Mouse (Mus musculus): ENCODE results near the gene Pard3b. TPM values are rescaled to one million over a fixed set of nuclear protein-coding genes. Genes with fewer than 3 reads are reported as not detected.

Pard3b gene
- polyA plus RNA-seq, 1 experiment = 0.42 TPM

- no peak overlapping the region for H3K4me3 ChIP-seq (ENCODE audit: low read depth, low read length)
- H3K9ac ChIP-seq (ENCODE audit: low read depth, poor library complexity, severe bottlenecking) = no peak overlapping the region
- no peaks in the 10 kb centered on the region for H3K4me1 ChIP-seq (ENCODE audit: control insufficient read depth, insufficient read depth, low read length)
- H3K27ac ChIP-seq (ENCODE audit: insufficient read depth, low read length) = no peak overlapping the region
- H3K27me3 ChIP-seq (ENCODE audit: control insufficient read depth, insufficient read depth, low read length, poor library complexity, severe bottlenecking) = no peaks in the 10 kb centered on the region; the same call in 1 of the 2 replicates
- H3K9me3 ChIP-seq (replicated peaks; ENCODE audit: control insufficient read depth, insufficient read depth, low read length, poor library complexity, severe bottlenecking) = no peaks in the 10 kb centered on the region
- no peak for TF ChIP-seq EP300 (IDR thresholded peaks at IDR 0.05; ENCODE audit: insufficient read depth, low read depth, low read length)
- TF ChIP-seq CTCF (IDR thresholded peaks at IDR 0.05; ENCODE audit: low read depth, low read length) = no peak
- no peak for TF ChIP-seq POLR2A (IDR thresholded peaks at IDR 0.05; ENCODE audit: insufficient read depth, low read length)
- H3K36me3 ChIP-seq (ENCODE audit: control insufficient read depth, insufficient read depth, low read length, poor library complexity, severe bottlenecking) = no peaks in the 10 kb centered on the region
Measured at GRCm38 (mm10) chr1:62619456-62619855, 980.8 kb downstream of the Pard3b start.

- Histone ChIP-seq H3K9ac (ENCODE audit: low read depth, poor library complexity, severe bottlenecking) (no peak overlapping the region), H3K4me3 (ENCODE audit: low read depth, low read length) (no peak overlapping the region), H3K9me3 (replicated peaks; ENCODE audit: control insufficient read depth, insufficient read depth, low read length, poor library complexity, severe bottlenecking) (no peaks in the 10 kb centered on the region), H3K36me3 (ENCODE audit: control insufficient read depth, insufficient read depth, low read length, poor library complexity, severe bottlenecking) (no peaks in the 10 kb centered on the region), H3K27me3 (ENCODE audit: control insufficient read depth, insufficient read depth, low read length, poor library complexity, severe bottlenecking) (no peaks in the 10 kb centered on the region; the same call in none of the 2 replicates), H3K27ac (ENCODE audit: insufficient read depth, low read length) (no peak overlapping the region), H3K4me1 (ENCODE audit: control insufficient read depth, insufficient read depth, low read length) (no peaks in the 10 kb centered on the region)
- TF ChIP-seq POLR2A (IDR thresholded peaks at IDR 0.05; ENCODE audit: insufficient read depth, low read length) = no peak
Measured at GRCm38 (mm10) chr1:62622447-62622846, 983.8 kb downstream of the Pard3b start.

- no peaks in the 10 kb centered on the region; the same call in 1 of the 2 replicates for H3K27me3 ChIP-seq (ENCODE audit: control insufficient read depth, insufficient read depth, low read length, poor library complexity, severe bottlenecking)
Measured at GRCm38 (mm10) chr1:62624166-62624565, 985.5 kb downstream of the Pard3b start.

GRCm38 (mm10) chr1:62624836-62625235 lies 986.2 kb downstream of the Pard3b start:
- no peaks in the 10 kb centered on the region; the same call in 1 of the 2 replicates for H3K27me3 ChIP-seq (ENCODE audit: control insufficient read depth, insufficient read depth, low read length, poor library complexity, severe bottlenecking)
- no peak overlapping the region for H3K27ac ChIP-seq (ENCODE audit: insufficient read depth, low read length)
- no peak overlapping the region for H3K9ac ChIP-seq (ENCODE audit: low read depth, poor library complexity, severe bottlenecking)
- H3K4me3 ChIP-seq (ENCODE audit: low read depth, low read length) = no peak overlapping the region
- no peaks in the 10 kb centered on the region for H3K4me1 ChIP-seq (ENCODE audit: control insufficient read depth, insufficient read depth, low read length)
- TF ChIP-seq CTCF (IDR thresholded peaks at IDR 0.05; ENCODE audit: low read depth, low read length) = no peak
- no peak for TF ChIP-seq POLR2A (IDR thresholded peaks at IDR 0.05; ENCODE audit: insufficient read depth, low read length)
- no peak for TF ChIP-seq EP300 (IDR thresholded peaks at IDR 0.05; ENCODE audit: insufficient read depth, low read depth, low read length)
- no peaks in the 10 kb centered on the region for H3K9me3 ChIP-seq (replicated peaks; ENCODE audit: control insufficient read depth, insufficient read depth, low read length, poor library complexity, severe bottlenecking)
- no peaks in the 10 kb centered on the region for H3K36me3 ChIP-seq (ENCODE audit: control insufficient read depth, insufficient read depth, low read length, poor library complexity, severe bottlenecking)

More at GRCm38 (mm10) chr1:62624166-62624565, 985.5 kb downstream of the Pard3b start:
- H3K9me3 ChIP-seq (replicated peaks; ENCODE audit: control insufficient read depth, insufficient read depth, low read length, poor library complexity, severe bottlenecking) = no peaks in the 10 kb centered on the region
- TF ChIP-seq POLR2A (IDR thresholded peaks at IDR 0.05; ENCODE audit: insufficient read depth, low read length) = no peak
- no peak for TF ChIP-seq CTCF (IDR thresholded peaks at IDR 0.05; ENCODE audit: low read depth, low read length)
- no peak for TF ChIP-seq EP300 (IDR thresholded peaks at IDR 0.05; ENCODE audit: insufficient read depth, low read depth, low read length)
- H3K36me3 ChIP-seq (ENCODE audit: control insufficient read depth, insufficient read depth, low read length, poor library complexity, severe bottlenecking) = no peaks in the 10 kb centered on the region
- no peak overlapping the region for H3K4me3 ChIP-seq (ENCODE audit: low read depth, low read length)
- H3K9ac ChIP-seq (ENCODE audit: low read depth, poor library complexity, severe bottlenecking) = no peak overlapping the region
- H3K4me1 ChIP-seq (ENCODE audit: control insufficient read depth, insufficient read depth, low read length) = no peaks in the 10 kb centered on the region
- no peak overlapping the region for H3K27ac ChIP-seq (ENCODE audit: insufficient read depth, low read length)

- TF ChIP-seq CTCF (IDR thresholded peaks at IDR 0.05; ENCODE audit: low read depth, low read length) = no peak
- no peak for TF ChIP-seq POLR2A (IDR thresholded peaks at IDR 0.05; ENCODE audit: insufficient read depth, low read length)
- no peak for TF ChIP-seq EP300 (IDR thresholded peaks at IDR 0.05; ENCODE audit: insufficient read depth, low read depth, low read length)
- Histone ChIP-seq H3K27ac (ENCODE audit: insufficient read depth, low read length) (no peak overlapping the region), H3K9me3 (replicated peaks; ENCODE audit: control insufficient read depth, insufficient read depth, low read length, poor library complexity, severe bottlenecking) (no peaks in the 10 kb centered on the region), H3K4me3 (ENCODE audit: low read depth, low read length) (no peak overlapping the region), H3K36me3 (ENCODE audit: control insufficient read depth, insufficient read depth, low read length, poor library complexity, severe bottlenecking) (no peaks in the 10 kb centered on the region), H3K27me3 (ENCODE audit: control insufficient read depth, insufficient read depth, low read length, poor library complexity, severe bottlenecking) (no peaks in the 10 kb centered on the region; the same call in 1 of the 2 replicates), H3K9ac (ENCODE audit: low read depth, poor library complexity, severe bottlenecking) (no peak overlapping the region), H3K4me1 (ENCODE audit: control insufficient read depth, insufficient read depth, low read length) (no peaks in the 10 kb centered on the region)
Measured at GRCm38 (mm10) chr1:62625332-62625731, 986.7 kb downstream of the Pard3b start.

- TF ChIP-seq POLR2A (IDR thresholded peaks at IDR 0.05; ENCODE audit: insufficient read depth, low read length) (no peak), EP300 (IDR thresholded peaks at IDR 0.05; ENCODE audit: insufficient read depth, low read depth, low read length) (no peak), CTCF (IDR thresholded peaks at IDR 0.05; ENCODE audit: low read depth, low read length) (no peak)
- Histone ChIP-seq H3K36me3 (ENCODE audit: control insufficient read depth, insufficient read depth, low read length, poor library complexity, severe bottlenecking) (no peaks in the 10 kb centered on the region), H3K4me3 (ENCODE audit: low read depth, low read length) (no peak overlapping the region), H3K4me1 (ENCODE audit: control insufficient read depth, insufficient read depth, low read length) (no peaks in the 10 kb centered on the region), H3K27me3 (ENCODE audit: control insufficient read depth, insufficient read depth, low read length, poor library complexity, severe bottlenecking) (no peaks in the 10 kb centered on the region; the same call in 1 of the 2 replicates), H3K27ac (ENCODE audit: insufficient read depth, low read length) (no peak overlapping the region), H3K9ac (ENCODE audit: low read depth, poor library complexity, severe bottlenecking) (no peak overlapping the region), H3K9me3 (replicated peaks; ENCODE audit: control insufficient read depth, insufficient read depth, low read length, poor library complexity, severe bottlenecking) (no peaks in the 10 kb centered on the region)
Measured at GRCm38 (mm10) chr1:62625819-62626505, 987.3 kb downstream of the Pard3b start.

Measured in ES-Bruce4 (cell line).